Mouse (Mus musculus) stomach, embryonic 15.5 days (tissue): Measurements from ENCODE around the gene Ak9. TPM values are rescaled to one million over a fixed set of nuclear protein-coding genes. Genes with fewer than 3 reads are reported as not detected.

Experiments
- ATAC-seq: fragments of 200-750 bp; cut with Nextera tagmentation; 2 replicates; pipeline ENCODE4 v1.8.0; 2017; ENCODE audit warnings: low read depth, moderate number of reproducible peaks, moderate TSS enrichment; ENCODE audit not compliant: insufficient read depth, low FRiP score
- H3K27ac ChIP-seq: fragments of 300-500 bp; sonication (generic); 2 replicates; pipeline ENCODE4 v1.5.1; 2015; ENCODE audit warnings: mild to moderate bottlenecking, inconsistent platforms
- H3K27me3 ChIP-seq: fragments of 300-500 bp; sonication (generic); replicated peaks from 2 replicates; pipeline ENCODE4 v1.6.1; 2015; ENCODE audit warnings: inconsistent platforms
- H3K36me3 ChIP-seq: fragments of 300-500 bp; sonication (generic); 2 replicates; pipeline ENCODE4 v1.6.1; 2015; ENCODE audit warnings: inconsistent platforms
- H3K4me1 ChIP-seq: fragments of 300-500 bp; sonication (generic); 2 replicates; pipeline ENCODE4 v1.6.1; 2015; ENCODE audit warnings: inconsistent platforms
- H3K4me2 ChIP-seq: fragments of 300-500 bp; sonication (generic); 2 replicates; pipeline ENCODE4 v1.6.1; 2015; ENCODE audit warnings: mild to moderate bottlenecking, inconsistent platforms
- H3K4me3 ChIP-seq: fragments of 300-500 bp; sonication (generic); replicated peaks from 2 replicates; pipeline ENCODE4 v1.5.1; 2015; ENCODE audit warnings: inconsistent platforms
- H3K9ac ChIP-seq: fragments of 300-500 bp; sonication (generic); 2 replicates; pipeline ENCODE4 v1.6.1; 2015; ENCODE audit warnings: inconsistent platforms
- H3K9me3 ChIP-seq: fragments of 300-500 bp; sonication (generic); 2 replicates; pipeline ENCODE4 v1.6.1; 2016; ENCODE audit warnings: inconsistent platforms
- WGBS: fragments of 180-500 bp; shearing (Covaris S2); methylation state at CpG from one replicate; pipeline ENCODE4 v1.1.7; 2015; 5-methylcytosine and 5-hydroxymethylcytosine counted together
- polyA plus RNA-seq: library from polyadenylated mRNA; unstranded; fragments of >200 nt; fragmentation: Nextera tagmentation; extraction: Ambion mirVana; gene quantifications from 2 replicates; pipeline ENCODE4 v1.2.1, GENCODE M21; 2015

Ak9 gene
- polyA plus RNA-seq, 1 experiment from 2014 or later: 0.03 TPM

DNA sequence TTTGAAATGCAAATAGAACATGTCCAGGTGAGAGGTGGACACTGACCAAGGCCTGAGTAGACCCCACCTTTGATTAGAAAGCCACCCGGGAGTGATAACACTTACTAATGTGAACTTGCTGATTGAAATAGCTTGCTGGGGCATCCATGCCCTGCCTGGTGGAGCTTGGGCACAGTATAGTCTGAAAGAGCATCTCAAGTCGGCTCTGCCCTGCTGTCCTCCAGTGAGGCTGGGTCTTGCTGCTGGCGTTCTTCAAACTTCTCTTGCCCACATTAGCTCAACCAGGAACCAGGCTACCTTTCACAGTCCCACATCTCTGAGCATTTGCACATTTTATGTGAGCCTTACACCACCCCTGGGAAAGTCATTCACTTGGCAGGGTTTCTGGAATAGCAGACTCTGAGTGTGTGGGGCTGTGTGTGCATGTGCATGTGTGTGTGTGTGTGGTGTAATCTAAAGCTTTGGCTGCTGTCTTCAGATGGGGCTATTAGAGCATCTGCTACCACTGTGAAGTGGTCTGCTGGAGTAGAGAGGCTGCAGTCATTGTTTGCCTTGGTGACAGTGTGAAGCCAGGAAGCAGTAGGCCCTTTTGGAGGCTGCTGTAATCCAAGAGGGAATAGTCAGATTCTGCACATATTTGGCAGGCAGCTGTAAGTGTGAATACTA lies 157.4 kb downstream of the Ak9 start:
- no peak overlapping the region for H3K4me3 ChIP-seq
- no peaks in the 10 kb centered on the region for H3K4me1 ChIP-seq
- ATAC-seq: no peak
- no peaks in the 10 kb centered on the region for H3K27me3 ChIP-seq
- H3K4me2 ChIP-seq: no peak overlapping the region
- H3K36me3 ChIP-seq: peaks cover 21% of the 10 kb centered on the region
- no peak overlapping the region for H3K27ac ChIP-seq
- WGBS: 85% methylated on average over 3 of the region's 3 CpGs
- H3K9ac ChIP-seq: no peak overlapping the region
- H3K9me3 ChIP-seq: no peaks in the 10 kb centered on the region

- Histone ChIP-seq H3K9me3 (no peaks in the 10 kb centered on the region), H3K27ac (no peak overlapping the region), H3K36me3 (peaks cover 12% of the 10 kb centered on the region), H3K4me3 (no peak overlapping the region), H3K4me1 (no peaks in the 10 kb centered on the region), H3K4me2 (no peak overlapping the region), H3K27me3 (no peaks in the 10 kb centered on the region), H3K9ac (no peak overlapping the region)
- 63% methylated on average over 15 of the region's 15 CpGs for WGBS
- ATAC-seq: no peak
Measured at GRCm38 (mm10) chr10:41464401-41464955, 160.7 kb downstream of the Ak9 start.

GRCm38 (mm10) chr10:41467325-41467724 lies 163.5 kb downstream of the Ak9 start:
- no peak overlapping the region for H3K4me3 ChIP-seq

GRCm38 (mm10) chr10:41470693-41471092 lies 166.9 kb downstream of the Ak9 start:
- no peak for ATAC-seq
- Histone ChIP-seq H3K27ac (no peak overlapping the region), H3K9ac (no peak overlapping the region), H3K4me3 (no peak overlapping the region), H3K36me3 (no peaks in the 10 kb centered on the region), H3K4me1 (peaks cover under 1% of the 10 kb centered on the region; the same call in 1 of the 2 replicates), H3K4me2 (no peak overlapping the region), H3K9me3 (no peaks in the 10 kb centered on the region), H3K27me3 (no peaks in the 10 kb centered on the region)
- WGBS: 86% methylated on average over 3 of the region's 3 CpGs

More at GRCm38 (mm10) chr10:41467325-41467724, 163.5 kb downstream of the Ak9 start:
- no peaks in the 10 kb centered on the region for H3K9me3 ChIP-seq
- no peak for ATAC-seq
- no peak overlapping the region for H3K27ac ChIP-seq
- no peak overlapping the region for H3K4me2 ChIP-seq
- WGBS: 42% methylated on average over 6 of the region's 6 CpGs
- H3K27me3 ChIP-seq: no peaks in the 10 kb centered on the region
- no peak overlapping the region for H3K9ac ChIP-seq
- H3K4me1 ChIP-seq: no peaks in the 10 kb centered on the region
- H3K36me3 ChIP-seq: peaks cover 12% of the 10 kb centered on the region

DNA sequence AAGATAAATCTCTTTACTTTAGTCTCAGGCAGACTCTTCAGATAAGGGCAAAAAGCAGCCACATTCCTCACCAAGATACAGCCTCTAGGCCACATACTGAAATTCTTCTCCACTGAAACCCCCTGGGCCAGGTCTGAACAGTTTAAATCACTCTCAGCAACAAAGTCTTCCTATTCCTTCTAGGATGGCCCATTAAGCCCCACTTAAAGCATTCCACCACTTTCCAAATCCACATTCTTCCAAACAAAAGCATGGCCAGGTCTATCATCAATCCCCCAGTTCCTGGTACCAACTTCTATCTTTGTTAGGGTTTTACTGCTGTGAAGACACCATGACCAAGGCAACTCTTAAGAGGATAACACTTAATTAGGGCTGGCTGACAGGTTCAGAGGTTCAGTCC lies 168.8 kb downstream of the Ak9 start:
- Histone ChIP-seq H3K36me3 (no peaks in the 10 kb centered on the region), H3K4me1 (peaks cover 13% of the 10 kb centered on the region; the same call in 1 of the 2 replicates), H3K9me3 (no peaks in the 10 kb centered on the region), H3K4me3 (no peak overlapping the region), H3K27ac (no peak overlapping the region), H3K9ac (no peak overlapping the region), H3K27me3 (no peaks in the 10 kb centered on the region), H3K4me2 (no peak overlapping the region)
- ATAC-seq: no peak

GRCm38 (mm10) chr10:41472962-41473481 lies 169.2 kb downstream of the Ak9 start:
- no peak overlapping the region for H3K9ac ChIP-seq
- ATAC-seq: no peak
- no peaks in the 10 kb centered on the region for H3K36me3 ChIP-seq
- 71% methylated on average over 5 of the region's 5 CpGs for WGBS
- H3K4me1 ChIP-seq: peaks cover 18% of the 10 kb centered on the region
- no peak overlapping the region for H3K4me2 ChIP-seq
- H3K9me3 ChIP-seq: no peaks in the 10 kb centered on the region
- H3K27me3 ChIP-seq: no peaks in the 10 kb centered on the region
- no peak overlapping the region for H3K4me3 ChIP-seq
- no peak overlapping the region for H3K27ac ChIP-seq

GRCm38 (mm10) chr10:41473782-41474468 lies 170.1 kb downstream of the Ak9 start:
- no peak for ATAC-seq
- Histone ChIP-seq H3K27ac (peak overlapping the region; percentile 51; the same call in 1 of the 2 replicates), H3K36me3 (no peaks in the 10 kb centered on the region), H3K4me3 (no peak overlapping the region), H3K27me3 (no peaks in the 10 kb centered on the region), H3K4me2 (no peak overlapping the region), H3K9ac (no peak overlapping the region), H3K9me3 (no peaks in the 10 kb centered on the region), H3K4me1 (peaks cover 20% of the 10 kb centered on the region)
- WGBS: 63% methylated on average over 6 of the region's 6 CpGs

DNA sequence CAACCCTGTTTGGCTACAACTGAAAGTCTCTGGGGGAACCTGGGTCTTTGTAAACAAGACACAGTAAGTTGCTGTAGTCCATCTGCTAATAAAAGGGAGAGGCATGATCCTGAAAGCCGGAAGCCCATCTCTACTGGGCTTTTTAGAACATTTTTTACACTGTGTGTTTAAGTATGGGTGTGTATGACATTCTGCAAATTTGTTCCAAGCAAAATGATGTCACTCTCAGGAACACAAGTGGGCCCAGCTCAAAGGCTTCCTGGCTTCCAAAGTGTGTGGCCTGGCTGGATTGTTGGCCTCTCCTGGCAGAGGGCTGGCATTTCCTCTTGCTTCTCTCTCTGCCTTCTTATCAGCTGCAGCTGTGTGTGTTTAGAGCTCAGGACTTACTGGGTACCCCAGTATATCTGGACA lies 171.2 kb downstream of the Ak9 start:
- WGBS: 52% methylated on average over 1 of the region's 1 CpGs
- 0 out of 2 replicates have a peak, but pooled peaks cover 1% of the 10 kb centered on the region for H3K36me3 ChIP-seq
- H3K9ac ChIP-seq: no peak overlapping the region
- H3K4me1 ChIP-seq: peaks cover 20% of the 10 kb centered on the region
- peak overlapping the region; percentile 57 for H3K27ac ChIP-seq
- no peak for ATAC-seq
- no peak overlapping the region; the same call in 1 of the 2 replicates for H3K4me2 ChIP-seq
- H3K4me3 ChIP-seq: no peak overlapping the region
- H3K9me3 ChIP-seq: no peaks in the 10 kb centered on the region
- no peaks in the 10 kb centered on the region for H3K27me3 ChIP-seq

GRCm38 (mm10) chr10:41476171-41477017 lies 172.6 kb downstream of the Ak9 start, which contains the start of gene Mical1:
TSS of gene Mical1 (plus strand) at chr10:41476314.
- H3K4me1 ChIP-seq: peaks cover 20% of the 10 kb centered on the region
- H3K9me3 ChIP-seq: no peaks in the 10 kb centered on the region
- H3K4me2 ChIP-seq: peak within 1 kb of the TSS; percentile 91
- peak within 1 kb of the TSS; percentile 89 for H3K27ac ChIP-seq
- H3K9ac ChIP-seq: peak within 1 kb of the TSS; percentile 56
- H3K4me3 ChIP-seq: peak within 1 kb of the TSS; percentile 64
- WGBS: under 1% methylated on average over 35 of the region's 35 CpGs
- H3K27me3 ChIP-seq: no peaks in the 10 kb centered on the region
- peaks cover 6% of the 10 kb centered on the region; the same call in 1 of the 2 replicates for H3K36me3 ChIP-seq
- peak; percentile 66 for ATAC-seq

DNA sequence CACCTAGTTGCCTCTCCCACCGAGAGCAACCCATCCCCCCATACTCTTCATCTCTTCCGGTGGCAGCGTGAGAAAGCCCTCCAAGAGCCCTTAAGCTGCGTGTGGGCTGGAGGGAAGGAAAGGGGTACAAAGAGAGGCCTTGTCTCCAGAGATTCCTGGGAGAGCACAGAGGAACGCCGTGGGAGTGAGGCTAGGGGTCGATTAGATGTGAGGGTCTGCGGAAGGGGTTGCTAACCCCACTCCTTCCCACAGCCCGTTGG lies 173.2 kb downstream of the Ak9 start:
- WGBS: 2% methylated on average over 9 of the region's 9 CpGs
- H3K27me3 ChIP-seq: no peaks in the 10 kb centered on the region
- H3K4me3 ChIP-seq: peak overlapping the region; percentile 64
- no peaks in the 10 kb centered on the region for H3K9me3 ChIP-seq
- peak overlapping the region; percentile 89 for H3K27ac ChIP-seq
- H3K4me2 ChIP-seq: peak overlapping the region; percentile 91
- no peak; the same call in 1 of the 2 replicates for ATAC-seq
- peak overlapping the region; percentile 56; the same call in 1 of the 2 replicates for H3K9ac ChIP-seq
- H3K4me1 ChIP-seq: peaks cover 20% of the 10 kb centered on the region
- H3K36me3 ChIP-seq: peaks cover 6% of the 10 kb centered on the region; the same call in 1 of the 2 replicates
